Mouse (Mus musculus) stomach, embryonic 16.5 days (tissue): Measurements from ENCODE around the gene Rbms2. TPM values are rescaled to one million over a fixed set of nuclear protein-coding genes. Genes with fewer than 3 reads are reported as not detected.
"Not testable (repeated sequence)": the region's sequence is repeated elsewhere in the genome, so short reads cannot be mapped to it uniquely, and the experiment has no call there.

ENCODE experiments used
- ATAC-seq: fragments of 200-750 bp; cut with Nextera tagmentation; 2 replicates; pipeline ENCODE4 v1.8.0; 2017; ENCODE audit warnings: moderate number of reproducible peaks, moderate TSS enrichment; ENCODE audit not compliant: insufficient read depth, low FRiP score
- H3K27ac ChIP-seq: fragments of 300-500 bp; sonication (generic); 2 replicates; pipeline ENCODE4 v1.5.1; 2014; ENCODE audit warnings: low read length
- H3K27me3 ChIP-seq: fragments of 300-500 bp; sonication (generic); 2 replicates; pipeline ENCODE4 v1.6.1; 2014; ENCODE audit warnings: low read length, control low read depth, mixed read lengths; ENCODE audit not compliant: control insufficient read depth, insufficient read depth
- H3K36me3 ChIP-seq: fragments of 300-500 bp; sonication (generic); 2 replicates; pipeline ENCODE4 v1.6.1; 2014; ENCODE audit warnings: low read length; ENCODE audit not compliant: control insufficient read depth, insufficient read depth
- H3K4me1 ChIP-seq: fragments of 300-500 bp; sonication (generic); 2 replicates; pipeline ENCODE4 v1.6.1; 2014; ENCODE audit warnings: low read length, control low read depth, mixed read lengths; ENCODE audit not compliant: control insufficient read depth, insufficient read depth
- H3K4me2 ChIP-seq: fragments of 300-500 bp; sonication (generic); 2 replicates; pipeline ENCODE4 v1.6.1; 2014; ENCODE audit warnings: low read depth, low read length, mixed read lengths
- H3K4me3 ChIP-seq: fragments of 300-500 bp; sonication (generic); replicated peaks from 2 replicates; pipeline ENCODE4 v1.5.1; 2014; ENCODE audit warnings: mild to moderate bottlenecking, low read length
- H3K9ac ChIP-seq: fragments of 300-500 bp; sonication (generic); 2 replicates; pipeline ENCODE4 v1.6.1; 2014; ENCODE audit warnings: low read length
- H3K9me3 ChIP-seq: fragments of 300-500 bp; sonication (generic); replicated peaks from 2 replicates; pipeline ENCODE4 v1.6.1; 2016; ENCODE audit warnings: low read length, control low read depth; ENCODE audit not compliant: control insufficient read depth
- WGBS: fragments of 180-500 bp; shearing (Covaris S2); extraction: QIAGEN DNeasy Blood & Tissue Kit; methylation state at CpG from one replicate; pipeline ENCODE4 v1.1.7; 2014; 5-methylcytosine and 5-hydroxymethylcytosine counted together
- polyA plus RNA-seq: library from polyadenylated mRNA; unstranded; fragments of >200 nt; fragmentation: Nextera tagmentation; extraction: Ambion mirVana; gene quantifications from 2 replicates; pipeline ENCODE4 v1.2.1, GENCODE M21; 2015

Gene Rbms2
- 30.3 and 34.2 TPM in 2 replicates for polyA plus RNA-seq

GRCm38 (mm10) chr10:128179989-128180388 lies at the start of gene Rbms2:
Rbms2 (minus strand) TSS chr10:128180297.
- H3K27me3 ChIP-seq = no peaks in the 10 kb centered on the region
- WGBS = 2% methylated on average over 6 of the region's 6 CpGs
- no peak for ATAC-seq

DNA sequence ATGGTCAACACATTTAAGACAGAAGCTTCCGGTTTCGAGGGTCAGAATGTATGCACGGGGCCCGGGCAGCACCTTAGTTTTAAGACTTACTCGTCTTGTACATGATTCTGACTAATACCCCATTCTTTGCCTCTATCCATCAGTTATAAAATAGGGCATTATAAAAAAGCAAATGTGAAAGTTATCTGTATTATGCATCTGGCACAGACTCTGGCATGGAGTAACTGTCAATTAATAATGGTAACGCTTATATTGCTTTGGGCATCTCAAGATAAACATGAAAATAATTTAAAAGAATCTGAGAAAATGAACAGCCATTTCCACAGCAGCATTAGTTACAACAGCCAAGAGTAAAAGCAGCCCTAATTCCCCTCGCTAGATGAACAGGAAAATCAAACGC lies 47.9 kb upstream of the Rbms2 start:
- peaks cover 11% of the 10 kb centered on the region for H3K4me1 ChIP-seq
- no peak overlapping the region for H3K4me2 ChIP-seq
- ATAC-seq = no peak
- no peaks in the 10 kb centered on the region for H3K9me3 ChIP-seq
- H3K4me3 ChIP-seq = no peak overlapping the region
- H3K36me3 ChIP-seq = no peaks in the 10 kb centered on the region
- no peaks in the 10 kb centered on the region for H3K27me3 ChIP-seq
- H3K27ac ChIP-seq = no peak overlapping the region
- WGBS = 90% methylated on average over 8 of the region's 8 CpGs
- H3K9ac ChIP-seq = no peak overlapping the region

More at GRCm38 (mm10) chr10:128179989-128180388, at the start of gene Rbms2:
- peak within 1 kb of the TSS; percentile 49 for H3K9ac ChIP-seq
- H3K9me3 ChIP-seq = no peaks in the 10 kb centered on the region
- H3K4me2 ChIP-seq = peak within 1 kb of the TSS; percentile 40
- peaks cover 11% of the 10 kb centered on the region for H3K4me1 ChIP-seq
- peak within 1 kb of the TSS; percentile 83 for H3K27ac ChIP-seq
- no peaks in the 10 kb centered on the region for H3K36me3 ChIP-seq
- H3K4me3 ChIP-seq = peak within 1 kb of the TSS; percentile 27

GRCm38 (mm10) chr10:128227592-128227991 lies 47.5 kb upstream of the Rbms2 start:
- Histone ChIP-seq H3K36me3 (no peaks in the 10 kb centered on the region), H3K27me3 (no peaks in the 10 kb centered on the region), H3K4me1 (peaks cover 8% of the 10 kb centered on the region), H3K4me2 (no peak overlapping the region), H3K4me3 (no peak overlapping the region), H3K9ac (no peak overlapping the region), H3K27ac (no peak overlapping the region), H3K9me3 (no peaks in the 10 kb centered on the region)
- no peak for ATAC-seq
- WGBS = 75% methylated on average over 9 of the region's 9 CpGs

GRCm38 (mm10) chr10:128225538-128225937 lies 45.4 kb upstream of the Rbms2 start, which contains the start of gene Mip:
Mip (plus strand) TSS chr10:128225838.
- ATAC-seq = no peak

GRCm38 (mm10) chr10:128225064-128225463 lies 45.0 kb upstream of the Rbms2 start:
- no peak for ATAC-seq
- H3K36me3 ChIP-seq = no peaks in the 10 kb centered on the region
- peaks cover 2% of the 10 kb centered on the region; the same call in 1 of the 2 replicates for H3K4me1 ChIP-seq
- H3K4me3 ChIP-seq = no peak overlapping the region
- H3K27me3 ChIP-seq = no peaks in the 10 kb centered on the region
- WGBS = 53% methylated on average over 5 of the region's 5 CpGs
- H3K4me2 ChIP-seq = no peak overlapping the region
- H3K9ac ChIP-seq = no peak overlapping the region
- no peaks in the 10 kb centered on the region for H3K9me3 ChIP-seq
- no peak overlapping the region for H3K27ac ChIP-seq

More at GRCm38 (mm10) chr10:128225538-128225937, 45.4 kb upstream of the Rbms2 start, which contains the start of gene Mip:
- H3K9ac ChIP-seq = no peak within 1 kb of the TSS
- H3K27me3 ChIP-seq = no peaks in the 10 kb centered on the region
- no peak within 1 kb of the TSS for H3K27ac ChIP-seq
- no peak within 1 kb of the TSS for H3K4me3 ChIP-seq
- peaks cover 2% of the 10 kb centered on the region; the same call in 1 of the 2 replicates for H3K4me1 ChIP-seq
- WGBS = 42% methylated on average over 4 of the region's 4 CpGs
- no peaks in the 10 kb centered on the region for H3K9me3 ChIP-seq
- no peak within 1 kb of the TSS for H3K4me2 ChIP-seq
- H3K36me3 ChIP-seq = no peaks in the 10 kb centered on the region

- Histone ChIP-seq H3K27ac (no peak overlapping the region), H3K9me3 (no peaks in the 10 kb centered on the region), H3K9ac (no peak overlapping the region), H3K4me3 (no peak overlapping the region), H3K4me1 (peaks cover 2% of the 10 kb centered on the region; the same call in 1 of the 2 replicates), H3K27me3 (no peaks in the 10 kb centered on the region), H3K36me3 (no peaks in the 10 kb centered on the region), H3K4me2 (no peak overlapping the region)
- WGBS = 57% methylated on average over 16 of the region's 16 CpGs
- no peak for ATAC-seq
Observed at GRCm38 (mm10) chr10:128221533-128222286, 41.6 kb upstream of the Rbms2 start.

DNA sequence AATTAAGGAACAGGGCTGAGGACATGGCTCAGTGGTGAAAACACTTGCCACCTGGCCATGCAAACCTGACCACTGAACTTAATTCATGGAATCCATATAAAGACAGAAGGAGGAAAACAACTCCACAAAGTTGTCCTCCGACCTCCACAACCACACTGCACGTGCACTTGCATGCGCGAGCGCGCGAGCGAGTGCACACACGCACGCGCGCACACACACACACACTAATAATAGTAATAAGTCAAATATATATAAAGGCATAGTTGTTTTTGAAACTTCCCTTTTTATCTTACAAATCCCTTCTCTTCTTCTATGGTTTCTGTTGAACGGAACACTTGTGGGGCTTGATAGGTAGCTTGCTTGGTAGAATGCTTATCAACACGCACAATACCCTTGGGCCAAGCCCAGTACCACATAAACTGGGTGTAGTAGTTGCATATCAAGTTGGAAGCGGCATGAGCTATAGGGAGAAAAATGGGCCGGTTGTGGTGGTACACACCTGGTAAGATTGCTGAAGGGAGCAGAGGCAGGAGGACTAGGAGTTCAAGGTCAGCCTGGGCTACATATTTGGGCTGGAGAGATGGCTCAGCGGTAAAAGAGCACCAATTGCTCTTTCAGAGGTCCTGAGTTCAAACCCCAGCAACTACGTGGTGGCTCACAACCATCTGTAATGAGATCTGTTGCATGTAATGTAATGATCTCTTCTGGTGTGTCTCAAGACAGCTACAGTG lies 38.5 kb upstream of the Rbms2 start:
- Histone ChIP-seq H3K36me3 (no peaks in the 10 kb centered on the region), H3K9me3 (no peaks in the 10 kb centered on the region), H3K27me3 (0 out of 2 replicates have a peak, but pooled peaks cover 4% of the 10 kb centered on the region), H3K27ac (no peak overlapping the region), H3K4me3 (no peak overlapping the region), H3K4me1 (no peaks in the 10 kb centered on the region), H3K4me2 (no peak overlapping the region), H3K9ac (no peak overlapping the region)
- WGBS = 90% methylated on average over 18 of the region's 18 CpGs
- no peak for ATAC-seq

DNA sequence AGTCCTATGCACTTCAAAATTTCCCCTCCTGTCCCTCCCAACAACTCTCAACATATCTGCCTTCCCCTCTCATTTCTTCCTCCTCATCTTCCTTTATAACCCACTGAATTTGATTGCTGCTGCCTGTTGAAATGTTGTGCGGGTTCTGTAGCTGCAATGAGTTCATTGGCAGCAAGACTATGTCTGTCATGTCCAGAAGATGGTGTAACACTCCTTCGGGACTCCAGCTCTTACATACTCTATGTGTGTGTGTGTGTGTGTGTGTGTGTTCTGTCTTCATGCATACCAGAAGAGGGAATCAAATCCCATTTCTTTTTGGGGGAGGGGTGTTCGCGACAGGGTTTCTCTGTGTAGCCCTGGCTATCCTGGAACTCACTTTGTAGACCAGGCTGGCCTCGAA lies 34.9 kb upstream of the Rbms2 start:
- H3K4me3 ChIP-seq = no peak overlapping the region
- H3K27ac ChIP-seq = no peak overlapping the region
- 74% methylated on average over 5 of the region's 5 CpGs for WGBS
- H3K9me3 ChIP-seq = no peaks in the 10 kb centered on the region
- H3K27me3 ChIP-seq = 0 out of 2 replicates have a peak, but pooled peaks cover 4% of the 10 kb centered on the region
- H3K9ac ChIP-seq = no peak overlapping the region
- H3K4me1 ChIP-seq = peaks cover 4% of the 10 kb centered on the region
- H3K36me3 ChIP-seq = no peaks in the 10 kb centered on the region
- H3K4me2 ChIP-seq = no peak overlapping the region
- ATAC-seq = no peak

DNA sequence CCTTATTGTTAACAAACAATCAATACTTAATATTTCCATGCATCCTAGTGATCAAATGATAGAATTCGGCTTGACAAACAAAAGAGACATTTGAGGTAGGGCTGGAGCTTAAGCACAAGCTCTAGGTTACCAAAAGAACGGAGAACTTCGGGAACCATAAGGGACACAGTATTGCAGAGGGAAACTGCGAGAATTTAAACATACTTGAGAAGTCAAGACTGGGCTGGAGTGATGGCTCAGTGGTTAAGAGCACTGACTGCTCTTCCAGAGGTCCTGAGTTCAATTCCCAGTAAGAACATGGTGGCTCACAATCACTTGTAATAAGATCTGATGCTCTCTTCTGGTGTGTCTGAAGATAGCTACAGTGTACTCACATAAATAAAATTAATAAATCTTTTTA lies 34.0 kb upstream of the Rbms2 start:
- H3K9me3 ChIP-seq, H3K9ac ChIP-seq, H3K27me3 ChIP-seq, H3K4me2 ChIP-seq, H3K27ac ChIP-seq, H3K4me3 ChIP-seq, ATAC-seq, H3K4me1 ChIP-seq, H3K36me3 ChIP-seq: not testable (repeated sequence)
- 87% methylated on average over 4 of the region's 4 CpGs for WGBS
